Mouse (Mus musculus): ENCODE results near the gene Msx3. TPM values are rescaled to one million over a fixed set of nuclear protein-coding genes. Genes with fewer than 3 reads are reported as not detected.
A peak's percentile ranks its signal among the peaks of the same experiment; 100 is the strongest.

Msx3 gene
- total RNA-seq, 4 experiments from 2014 or later, result 0.14 to 0.19 TPM; not detected in 2

GRCm38 (mm10) chr7:140057413-140058407, 8.8 kb upstream of the Msx3 start:
- no peak for DNase-seq (ENCODE audit: low spot score in 2 of 2)

- DNase-seq (ENCODE audit: low spot score in 2 of 2), result no peak
These were observed 5.2 kb upstream of the Msx3 start for GRCm38 (mm10) chr7:140054124-140054523.

- no peak for DNase-seq (ENCODE audit: low spot score in 2 of 2)
These were observed 313 bp upstream of the Msx3 start for GRCm38 (mm10) chr7:140049115-140049689.

- DNase-seq (ENCODE audit: low spot score in 2 of 2), result no peak
These were observed 1.0 kb downstream of the Msx3 start for GRCm38 (mm10) chr7:140047811-140048311.

GRCm38 (mm10) chr7:140045546-140045945, 3.3 kb downstream of the Msx3 start:
- DNase-seq (ENCODE audit: low spot score in 2 of 2), result no peak

GRCm38 (mm10) chr7:140042728-140043127, 6.2 kb downstream of the Msx3 start:
- no peak for DNase-seq (ENCODE audit: low spot score in 2 of 2)

- DNase-seq (ENCODE audit: low spot score in 2 of 2), result no peak
These were observed 11.7 kb downstream of the Msx3 start for GRCm38 (mm10) chr7:140037171-140037555.

GRCm38 (mm10) chr7:140036281-140037170, 12.4 kb downstream of the Msx3 start, which contains the start of the genes Zfp511 and Tubgcp2:
TSS of gene Zfp511 (plus strand) at chr7:140036391.
TSS of gene Tubgcp2 (minus strand) at chr7:140036669.
- DNase-seq (ENCODE audit: low spot score in 2 of 2), result peak; percentile 86 to 93

- DNase-seq (ENCODE audit: low spot score in 2 of 2), result no peak
These were observed 13.4 kb downstream of the Msx3 start for GRCm38 (mm10) chr7:140035456-140035855.

- no peak for DNase-seq (ENCODE audit: low spot score in 2 of 2)
These were observed 15.5 kb downstream of the Msx3 start for GRCm38 (mm10) chr7:140033386-140033785.

- no peak for DNase-seq (ENCODE audit: low spot score in 2 of 2)
These were observed 16.5 kb downstream of the Msx3 start for GRCm38 (mm10) chr7:140032366-140032765.

GRCm38 (mm10) chr7:140031771-140032170, 17.1 kb downstream of the Msx3 start:
- no peak for DNase-seq (ENCODE audit: low spot score in 2 of 2)

- DNase-seq (ENCODE audit: low spot score in 2 of 2), result no peak
These were observed 37.6 kb downstream of the Msx3 start for GRCm38 (mm10) chr7:140011336-140011735.

- no peak for DNase-seq (ENCODE audit: low spot score in 2 of 2)
These were observed 41.1 kb downstream of the Msx3 start for GRCm38 (mm10) chr7:140007781-140008180.

- DNase-seq (ENCODE audit: low spot score in 2 of 2), result peak in 1 of 2 experiments; percentile 4
These were observed 41.9 kb downstream of the Msx3 start for GRCm38 (mm10) chr7:140006861-140007611.

GRCm38 (mm10) chr7:140004666-140005065, 44.2 kb downstream of the Msx3 start:
- no peak for DNase-seq (ENCODE audit: low spot score in 2 of 2)

- DNase-seq (ENCODE audit: low spot score in 2 of 2), result peak in 1 of 2 experiments; percentile 4
These were observed 47.7 kb downstream of the Msx3 start for GRCm38 (mm10) chr7:140001086-140001740.

GRCm38 (mm10) chr7:139998691-139999350, 50.1 kb downstream of the Msx3 start:
- peak in 1 of 2 experiments; percentile 39 for DNase-seq (ENCODE audit: low spot score in 2 of 2)
